Mouse (Mus musculus) midbrain, embryonic 11.5 days (tissue): ENCODE measurements around the gene Il11. TPM values are rescaled to one million over a fixed set of nuclear protein-coding genes. Genes with fewer than 3 reads are reported as not detected.

Experiments
- ATAC-seq: fragments of 200-750 bp; cut with Nextera tagmentation; 2 replicates; pipeline ENCODE4 v1.8.0; 2017; ENCODE audit warnings: moderate TSS enrichment, moderate library complexity; ENCODE audit not compliant: low FRiP score
- DNase-seq: peaks from one replicate; pipeline ENCODE4 v3.0.0; 2015; ENCODE audit warnings: low spot score; ENCODE audit errors: missing footprints
- H3K27ac ChIP-seq: fragments of 300-500 bp; sonication (generic); 2 replicates; pipeline ENCODE4 v1.5.1; 2014; ENCODE audit warnings: low read depth, low read length
- H3K27me3 ChIP-seq: fragments of 300-500 bp; sonication (generic); 2 replicates; pipeline ENCODE4 v1.6.1; 2014; ENCODE audit warnings: mild to moderate bottlenecking, low read length, moderate library complexity, mixed read lengths; ENCODE audit not compliant: control insufficient read depth, insufficient read depth
- H3K36me3 ChIP-seq: fragments of 300-500 bp; sonication (generic); 2 replicates; pipeline ENCODE4 v1.6.1; 2014; ENCODE audit warnings: mild to moderate bottlenecking, low read length, moderate library complexity, mixed read lengths; ENCODE audit not compliant: control insufficient read depth, insufficient read depth
- H3K4me1 ChIP-seq: fragments of 300-500 bp; sonication (generic); 2 replicates; pipeline ENCODE4 v1.6.1; 2014; ENCODE audit warnings: low read length; ENCODE audit not compliant: control insufficient read depth, insufficient read depth
- H3K4me2 ChIP-seq: fragments of 300-500 bp; sonication (generic); 2 replicates; pipeline ENCODE4 v1.6.1; 2014; ENCODE audit warnings: mild to moderate bottlenecking, moderate library complexity
- H3K4me3 ChIP-seq: fragments of 300-500 bp; sonication (generic); 2 replicates; pipeline ENCODE4 v1.5.1; 2014; ENCODE audit warnings: low read depth, low read length
- H3K9ac ChIP-seq: fragments of 300-500 bp; sonication (generic); 2 replicates; pipeline ENCODE4 v1.6.1; 2014; ENCODE audit warnings: low read length
- H3K9me3 ChIP-seq: fragments of 300-500 bp; sonication (generic); 2 replicates; pipeline ENCODE4 v1.6.1; 2016; ENCODE audit warnings: low read length; ENCODE audit not compliant: control insufficient read depth
- WGBS: fragments of 180-500 bp; shearing (Covaris S2); extraction: QIAGEN DNeasy Blood & Tissue Kit; methylation state at CpG from one replicate; pipeline ENCODE4 v1.1.7; 2014; 5-methylcytosine and 5-hydroxymethylcytosine counted together
- polyA plus RNA-seq: library from polyadenylated mRNA; unstranded; fragments of >200 nt; fragmentation: Nextera tagmentation; extraction: Ambion mirVana; gene quantifications from 2 replicates; pipeline ENCODE4 v1.2.1, GENCODE M21; 2014

The Il11 gene
- polyA plus RNA-seq, 1 experiment from 2014 or later: 0.07 TPM

DNA sequence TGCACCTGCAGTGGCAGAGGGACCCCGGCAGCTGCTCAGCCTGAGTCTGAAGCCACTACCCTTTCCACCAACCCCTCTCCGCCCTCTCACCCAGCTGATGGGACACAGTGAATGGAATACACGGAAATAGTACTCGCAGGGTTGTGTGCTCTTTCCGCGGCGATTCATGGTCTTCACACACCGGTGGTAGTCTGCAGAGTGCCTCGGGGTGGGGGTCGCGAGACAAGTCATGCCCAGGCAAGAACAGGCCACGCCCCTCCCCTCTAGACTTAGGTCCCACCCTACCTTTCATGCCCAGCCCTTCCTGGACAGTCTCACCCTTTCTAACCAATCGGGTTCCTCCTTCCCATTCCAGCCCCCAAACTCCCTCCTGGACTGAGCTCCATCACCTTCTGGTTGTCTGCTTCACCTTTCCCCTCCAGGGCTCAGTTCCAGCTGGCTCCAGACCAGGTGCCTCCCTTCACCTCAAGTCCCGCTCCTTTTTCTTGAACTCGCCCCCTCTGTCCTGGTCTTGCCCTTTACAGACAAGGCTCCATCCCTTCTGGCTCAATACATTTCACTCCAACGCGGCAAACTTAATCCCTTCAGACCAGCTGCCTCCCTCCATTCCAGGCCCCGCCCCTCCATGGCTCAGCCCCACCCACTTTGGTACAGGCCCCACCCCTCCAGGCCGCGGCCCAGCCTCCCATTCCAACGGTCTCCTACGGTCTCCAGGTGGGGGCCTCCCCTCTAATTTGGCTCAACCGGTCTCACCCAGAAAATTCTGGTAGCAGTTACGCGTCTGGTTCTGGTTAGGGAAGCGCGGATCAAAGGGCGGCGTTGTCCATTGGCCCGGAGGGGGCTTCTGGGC lies 30.5 kb downstream of the Il11 start:
- ATAC-seq: peak; percentile 82
- Histone ChIP-seq H3K27me3 (no peaks in the 10 kb centered on the region), H3K27ac (no peak overlapping the region), H3K4me1 (peaks cover 12% of the 10 kb centered on the region), H3K9me3 (no peaks in the 10 kb centered on the region), H3K4me2 (peak overlapping the region; percentile 51), H3K36me3 (no peaks in the 10 kb centered on the region), H3K4me3 (peak overlapping the region; percentile 30), H3K9ac (peak overlapping the region; percentile 49)
- no peak for DNase-seq
- WGBS: 2% methylated on average over 30 of the region's 30 CpGs

DNA sequence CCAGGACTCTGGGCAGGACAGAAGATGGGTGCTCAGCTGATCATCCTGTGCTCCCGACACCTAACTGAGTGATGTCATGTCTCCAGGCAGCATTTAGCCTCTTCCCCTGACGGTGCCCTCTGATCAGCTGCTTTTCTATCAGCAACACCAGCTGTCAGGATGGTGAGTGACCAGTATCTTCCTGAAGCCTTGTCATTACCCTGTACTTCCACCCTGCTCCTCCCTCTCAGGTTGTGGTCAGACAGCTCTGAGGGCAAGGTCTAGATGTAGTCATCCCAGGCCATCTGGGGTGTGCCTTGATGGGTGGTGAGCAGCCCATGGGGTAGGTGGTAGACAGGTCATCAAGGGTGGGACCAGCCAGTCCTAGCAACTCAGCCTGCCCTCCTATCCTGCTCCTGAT lies 33.5 kb downstream of the Il11 start:
- H3K4me3 ChIP-seq: no peak overlapping the region
- H3K4me2 ChIP-seq: no peak overlapping the region
- H3K36me3 ChIP-seq: no peaks in the 10 kb centered on the region
- no peaks in the 10 kb centered on the region for H3K27me3 ChIP-seq
- WGBS: 80% methylated on average over 2 of the region's 2 CpGs
- no peak overlapping the region for H3K9ac ChIP-seq
- H3K9me3 ChIP-seq: no peaks in the 10 kb centered on the region
- DNase-seq: no peak
- peaks cover 12% of the 10 kb centered on the region for H3K4me1 ChIP-seq
- no peak for ATAC-seq
- no peak overlapping the region for H3K27ac ChIP-seq

DNA sequence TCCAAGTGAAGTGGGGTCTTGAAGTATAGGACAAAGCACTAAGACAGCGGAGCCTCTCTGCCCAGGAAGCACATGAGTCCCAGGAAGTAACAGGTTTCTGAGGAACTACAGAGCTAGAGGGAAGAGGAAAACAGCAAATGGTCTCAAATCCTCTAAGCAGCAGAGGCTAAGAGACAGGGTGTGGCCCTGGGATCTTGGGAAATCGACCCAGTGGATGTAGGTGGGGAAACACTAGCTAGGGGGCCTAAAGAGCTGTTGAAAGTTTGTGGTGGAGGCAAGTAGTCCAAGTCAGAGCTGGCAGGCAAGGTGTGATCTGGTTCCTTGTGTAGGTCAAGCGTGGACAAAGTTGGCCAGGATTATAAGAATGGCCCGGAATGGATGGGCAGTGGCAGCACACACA lies 34.3 kb downstream of the Il11 start:
- no peaks in the 10 kb centered on the region for H3K27me3 ChIP-seq
- H3K9me3 ChIP-seq: no peaks in the 10 kb centered on the region
- H3K36me3 ChIP-seq: no peaks in the 10 kb centered on the region
- DNase-seq (no peak), ATAC-seq (no peak)
- no peak overlapping the region for H3K9ac ChIP-seq
- peaks cover 12% of the 10 kb centered on the region for H3K4me1 ChIP-seq
- H3K4me3 ChIP-seq: no peak overlapping the region
- no peak overlapping the region for H3K27ac ChIP-seq
- H3K4me2 ChIP-seq: no peak overlapping the region
- WGBS: 79% methylated on average over 4 of the region's 4 CpGs

DNA sequence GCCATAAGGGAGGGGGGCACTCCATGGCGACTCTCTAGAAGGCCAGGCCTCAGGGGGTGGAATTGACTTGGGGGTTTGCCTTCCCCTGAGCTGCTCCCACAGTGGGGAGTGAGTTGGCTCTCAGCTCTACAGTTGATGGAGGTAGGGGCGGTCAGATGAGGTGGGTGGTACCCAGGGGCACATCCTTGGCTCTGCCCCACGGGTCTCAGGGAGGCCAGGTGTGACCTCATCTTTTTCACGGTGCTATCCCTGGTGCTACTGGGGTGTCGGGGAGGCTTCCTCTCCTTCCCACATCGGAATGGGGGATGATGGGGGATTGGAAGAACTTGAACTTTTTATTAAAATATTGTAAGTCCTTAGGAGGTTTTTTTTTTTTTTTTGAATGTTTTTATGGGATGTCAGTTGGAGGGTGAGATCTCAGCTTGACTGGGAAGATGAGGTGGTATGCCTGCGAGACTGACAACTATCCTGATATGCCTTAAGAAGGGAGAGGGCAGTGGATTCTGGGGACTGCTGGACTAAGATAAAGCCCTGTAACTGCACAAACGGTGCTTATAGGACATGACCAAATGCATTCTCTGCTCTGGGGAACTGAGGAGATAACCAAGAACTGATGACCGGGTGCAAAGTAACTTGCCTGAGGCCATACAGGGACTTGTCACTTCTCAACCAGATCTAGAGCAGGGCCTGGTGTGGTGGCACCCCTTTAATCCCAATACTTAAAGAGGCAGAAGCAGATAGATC lies 35.3 kb downstream of the Il11 start:
- no peak overlapping the region for H3K9ac ChIP-seq
- no peak overlapping the region for H3K4me2 ChIP-seq
- H3K4me3 ChIP-seq: no peak overlapping the region
- WGBS: 78% methylated on average over 9 of the region's 9 CpGs
- no peak for DNase-seq
- no peak overlapping the region for H3K27ac ChIP-seq
- H3K27me3 ChIP-seq: no peaks in the 10 kb centered on the region
- H3K9me3 ChIP-seq: no peaks in the 10 kb centered on the region
- peaks cover 6% of the 10 kb centered on the region for H3K4me1 ChIP-seq
- no peaks in the 10 kb centered on the region for H3K36me3 ChIP-seq
- ATAC-seq: no peak

DNA sequence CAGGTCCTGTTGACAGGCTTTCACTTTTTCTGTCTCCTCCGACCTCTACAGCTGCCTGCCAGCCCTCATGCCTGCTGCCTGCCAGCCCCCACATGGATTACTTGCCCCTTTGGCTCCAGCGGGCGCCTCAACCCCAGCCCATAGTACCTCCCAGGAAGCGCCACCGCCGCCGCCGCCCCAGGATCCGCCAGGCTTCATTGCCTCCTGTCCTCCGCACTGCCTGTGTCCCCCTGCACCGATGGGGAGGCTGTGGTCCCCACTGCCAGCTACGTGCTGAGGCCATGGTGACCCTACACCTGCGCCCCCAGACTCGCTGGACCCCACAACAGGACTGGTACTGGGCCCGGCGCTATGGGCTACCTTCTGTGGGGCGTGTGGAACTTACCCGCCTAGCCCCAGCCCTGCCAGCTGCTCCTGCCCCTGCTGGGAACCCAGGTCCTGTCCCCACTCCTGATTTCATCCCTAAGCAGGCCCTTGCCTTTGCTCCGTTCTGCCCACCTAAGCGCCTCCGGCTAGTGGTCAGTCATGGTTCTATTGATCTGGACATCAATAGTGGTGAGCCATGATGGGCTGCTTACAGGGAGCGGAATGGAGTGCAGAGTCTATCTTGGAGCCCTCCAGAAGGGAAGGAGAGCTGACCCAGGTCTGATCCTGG lies 36.2 kb downstream of the Il11 start:
- no peak overlapping the region for H3K4me3 ChIP-seq
- peaks cover 9% of the 10 kb centered on the region for H3K4me1 ChIP-seq
- H3K27me3 ChIP-seq: no peaks in the 10 kb centered on the region
- no peaks in the 10 kb centered on the region for H3K36me3 ChIP-seq
- WGBS: 86% methylated on average over 22 of the region's 22 CpGs
- H3K27ac ChIP-seq: no peak overlapping the region
- H3K4me2 ChIP-seq: no peak overlapping the region
- DNase-seq (no peak), ATAC-seq (no peak)
- H3K9me3 ChIP-seq: no peaks in the 10 kb centered on the region
- no peak overlapping the region for H3K9ac ChIP-seq

DNA sequence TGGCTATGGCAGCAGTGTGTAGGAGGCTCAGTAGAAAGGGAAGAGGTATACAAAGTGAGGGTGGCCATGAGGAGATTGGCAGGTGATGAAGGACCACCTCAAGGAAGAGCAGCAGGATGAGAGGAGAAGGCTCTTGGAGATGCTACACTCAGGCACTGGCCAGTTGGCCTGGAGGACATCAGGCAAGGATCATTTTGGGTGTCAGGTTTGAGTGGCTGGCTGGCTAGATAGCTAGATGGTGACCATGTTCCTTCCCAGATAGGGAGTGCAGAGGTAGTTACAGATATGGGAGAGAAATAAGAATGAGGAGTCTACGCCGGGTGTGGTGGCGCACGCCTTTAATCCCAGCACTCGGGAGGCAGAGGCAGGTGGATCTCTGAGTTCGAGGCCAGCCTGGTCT lies 37.8 kb downstream of the Il11 start:
- no peaks in the 10 kb centered on the region for H3K27me3 ChIP-seq
- no peaks in the 10 kb centered on the region for H3K9me3 ChIP-seq
- H3K4me2 ChIP-seq: no peak overlapping the region
- H3K9ac ChIP-seq: no peak overlapping the region
- DNase-seq: no peak
- 97% methylated on average over 6 of the region's 6 CpGs for WGBS
- H3K4me3 ChIP-seq: no peak overlapping the region
- no peak overlapping the region for H3K27ac ChIP-seq
- H3K36me3 ChIP-seq: no peaks in the 10 kb centered on the region
- no peak for ATAC-seq
- H3K4me1 ChIP-seq: peaks cover 19% of the 10 kb centered on the region

DNA sequence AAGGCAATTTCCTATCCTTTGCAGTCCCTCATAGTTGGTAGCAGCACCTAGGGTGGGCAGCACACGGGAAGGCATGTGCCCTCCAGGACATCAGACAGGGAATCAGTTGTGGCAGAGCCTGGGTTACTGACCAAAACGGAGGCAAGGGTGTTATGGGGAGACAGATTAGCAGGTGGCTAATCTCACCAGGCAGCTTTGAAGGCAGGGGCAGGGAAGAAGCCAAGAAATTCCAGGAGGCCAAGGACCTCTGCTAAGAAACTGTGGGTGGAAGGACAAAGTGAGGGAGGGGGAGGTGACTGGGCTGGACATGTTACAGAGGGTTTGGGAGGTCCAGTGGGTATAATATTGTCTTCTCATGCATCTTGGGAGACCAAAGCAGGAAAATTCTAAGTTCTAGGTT lies 39.3 kb downstream of the Il11 start:
- Histone ChIP-seq H3K4me1 (peaks cover 19% of the 10 kb centered on the region), H3K36me3 (no peaks in the 10 kb centered on the region), H3K4me2 (no peak overlapping the region), H3K4me3 (no peak overlapping the region), H3K27me3 (no peaks in the 10 kb centered on the region), H3K27ac (no peak overlapping the region), H3K9me3 (no peaks in the 10 kb centered on the region), H3K9ac (no peak overlapping the region)
- WGBS: 76% methylated on average over 2 of the region's 2 CpGs
- DNase-seq (no peak), ATAC-seq (no peak)

DNA sequence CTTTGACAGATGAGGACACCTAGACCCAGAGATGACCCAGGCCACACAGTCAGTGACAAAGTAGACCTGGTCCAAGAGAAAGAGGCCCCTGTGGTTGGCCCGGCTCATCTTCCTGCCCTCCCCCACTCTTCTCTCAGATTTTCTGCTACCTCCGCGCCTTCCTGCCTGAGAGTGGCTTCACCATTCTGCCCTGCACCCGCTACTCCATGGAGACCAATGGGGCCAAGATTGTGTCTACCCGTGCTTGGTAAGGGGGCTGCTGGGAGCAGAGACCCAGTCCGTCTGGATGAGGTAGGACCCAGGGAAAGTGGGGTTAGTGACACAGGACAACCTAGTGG lies 40.2 kb downstream of the Il11 start:
- no peak for DNase-seq
- Histone ChIP-seq H3K36me3 (no peaks in the 10 kb centered on the region), H3K9me3 (no peaks in the 10 kb centered on the region), H3K4me1 (peaks cover 19% of the 10 kb centered on the region), H3K27me3 (no peaks in the 10 kb centered on the region), H3K9ac (no peak overlapping the region), H3K4me2 (no peak overlapping the region), H3K27ac (no peak overlapping the region), H3K4me3 (no peak overlapping the region)
- ATAC-seq: no peak
- WGBS: 84% methylated on average over 6 of the region's 6 CpGs
